Mouse (Mus musculus) G1E (cell line): Measurements from ENCODE around the gene Erc1.

Source experiments
- CTCF ChIP-seq: IDR thresholded peaks from 2 replicates; pipeline ENCODE4 v1.5.1; 2012; ENCODE audit warnings: low read depth, low read length, inconsistent platforms, mixed read lengths
- GATA1 ChIP-seq: IDR thresholded peaks from 2 replicates; pipeline ENCODE4 v1.6.1; 2012; ENCODE audit warnings: borderline replicate concordance, low read length, inconsistent platforms, mixed read lengths
- GATA2 ChIP-seq: IDR thresholded peaks from 2 replicates; pipeline ENCODE4 v1.6.1; 2012; ENCODE audit warnings: low read depth, low read length, inconsistent platforms, borderline replicate concordance
- POLR2AphosphoS5 ChIP-seq: IDR thresholded peaks from 2 replicates; pipeline ENCODE4 v1.6.1; 2012; ENCODE audit warnings: low read depth, low read length, inconsistent platforms; ENCODE audit not compliant: insufficient replicate concordance
- TAL1 ChIP-seq: conservative IDR thresholded peaks from 2 replicates; pipeline ENCODE4 v1.6.1; 2012; ENCODE audit warnings: low read depth, low read length, inconsistent platforms, mixed read lengths

DNA sequence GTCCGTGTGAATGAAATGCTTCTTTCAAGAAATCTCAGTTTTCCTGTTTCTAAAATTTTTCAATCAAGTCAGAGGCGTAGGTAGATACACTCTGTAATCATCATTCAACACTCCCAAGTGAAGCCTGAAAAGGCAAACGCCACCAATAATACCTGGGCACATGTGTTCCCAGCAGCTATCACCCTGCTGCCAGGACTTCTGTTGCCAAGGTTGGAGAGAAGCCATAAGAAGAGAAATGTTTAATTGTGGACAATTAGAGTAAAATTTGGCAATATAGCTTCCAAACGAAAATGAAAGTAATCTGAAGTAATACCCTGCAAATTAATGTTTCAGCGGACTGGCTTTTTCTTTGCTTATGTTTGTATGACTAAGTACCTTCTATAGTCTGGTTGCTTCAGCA, 140.1 kb downstream of the Erc1 start:
- TF ChIP-seq CTCF (no peak), GATA1 (no peak), GATA2 (no peak), POLR2AphosphoS5 (no peak), TAL1 (no peak)
